Mouse (Mus musculus) stomach, embryonic 16.5 days (tissue): Measurements from ENCODE around the gene Mdp1. TPM values are rescaled to one million over a fixed set of nuclear protein-coding genes. Genes with fewer than 3 reads are reported as not detected.

Experiments
- ATAC-seq: fragments of 200-750 bp; cut with Nextera tagmentation; 2 replicates; pipeline ENCODE4 v1.8.0; 2017; ENCODE audit warnings: moderate number of reproducible peaks, moderate TSS enrichment; ENCODE audit not compliant: insufficient read depth, low FRiP score
- H3K27ac ChIP-seq: fragments of 300-500 bp; sonication (generic); 2 replicates; pipeline ENCODE4 v1.5.1; 2014; ENCODE audit warnings: low read length
- H3K27me3 ChIP-seq: fragments of 300-500 bp; sonication (generic); 2 replicates; pipeline ENCODE4 v1.6.1; 2014; ENCODE audit warnings: low read length, control low read depth, mixed read lengths; ENCODE audit not compliant: control insufficient read depth, insufficient read depth
- H3K36me3 ChIP-seq: fragments of 300-500 bp; sonication (generic); 2 replicates; pipeline ENCODE4 v1.6.1; 2014; ENCODE audit warnings: low read length; ENCODE audit not compliant: control insufficient read depth, insufficient read depth
- H3K4me1 ChIP-seq: fragments of 300-500 bp; sonication (generic); 2 replicates; pipeline ENCODE4 v1.6.1; 2014; ENCODE audit warnings: low read length, control low read depth, mixed read lengths; ENCODE audit not compliant: control insufficient read depth, insufficient read depth
- H3K4me2 ChIP-seq: fragments of 300-500 bp; sonication (generic); 2 replicates; pipeline ENCODE4 v1.6.1; 2014; ENCODE audit warnings: low read depth, low read length, mixed read lengths
- H3K4me3 ChIP-seq: fragments of 300-500 bp; sonication (generic); replicated peaks from 2 replicates; pipeline ENCODE4 v1.5.1; 2014; ENCODE audit warnings: mild to moderate bottlenecking, low read length
- H3K9ac ChIP-seq: fragments of 300-500 bp; sonication (generic); 2 replicates; pipeline ENCODE4 v1.6.1; 2014; ENCODE audit warnings: low read length
- H3K9me3 ChIP-seq: fragments of 300-500 bp; sonication (generic); replicated peaks from 2 replicates; pipeline ENCODE4 v1.6.1; 2016; ENCODE audit warnings: low read length, control low read depth; ENCODE audit not compliant: control insufficient read depth
- WGBS: fragments of 180-500 bp; shearing (Covaris S2); extraction: QIAGEN DNeasy Blood & Tissue Kit; methylation state at CpG from one replicate; pipeline ENCODE4 v1.1.7; 2014; 5-methylcytosine and 5-hydroxymethylcytosine counted together
- polyA plus RNA-seq: library from polyadenylated mRNA; unstranded; fragments of >200 nt; fragmentation: Nextera tagmentation; extraction: Ambion mirVana; gene quantifications from 2 replicates; pipeline ENCODE4 v1.2.1, GENCODE M21; 2015

Mdp1 gene
- polyA plus RNA-seq: 54.4 and 55.8 TPM in 2 replicates

GRCm38 (mm10) chr14:55659960-55660573 lies at the start of gene Mdp1:
Mdp1 (minus strand) TSS chr14:55660508.
- 0% methylated on average over 39 of the region's 39 CpGs for WGBS
- Histone ChIP-seq H3K4me2 (peak within 1 kb of the TSS; percentile 51), H3K4me1 (peaks cover 7% of the 10 kb centered on the region; the same call in 1 of the 2 replicates), H3K9ac (peak within 1 kb of the TSS; percentile 87), H3K9me3 (no peaks in the 10 kb centered on the region), H3K36me3 (peaks cover 5% of the 10 kb centered on the region), H3K27me3 (no peaks in the 10 kb centered on the region), H3K27ac (peak within 1 kb of the TSS; percentile 50), H3K4me3 (peak within 1 kb of the TSS; percentile 72)
- peak; percentile 94 for ATAC-seq

- Histone ChIP-seq H3K4me1 (peaks cover 10% of the 10 kb centered on the region), H3K27me3 (no peaks in the 10 kb centered on the region), H3K4me3 (no peak overlapping the region), H3K9ac (no peak overlapping the region), H3K9me3 (no peaks in the 10 kb centered on the region), H3K36me3 (no peaks in the 10 kb centered on the region), H3K27ac (no peak overlapping the region), H3K4me2 (0 out of 2 replicates have a peak overlapping the region, but pooled peaks have one; percentile 20)
- 64% methylated on average over 4 of the region's 4 CpGs for WGBS
- ATAC-seq: no peak
Measured at GRCm38 (mm10) chr14:55709509-55709908, 49.2 kb upstream of the Mdp1 start.

- no peak for ATAC-seq
- no peak overlapping the region for H3K9ac ChIP-seq
- H3K4me1 ChIP-seq: no peaks in the 10 kb centered on the region
- no peak overlapping the region for H3K4me2 ChIP-seq
- H3K4me3 ChIP-seq: no peak overlapping the region
- no peak overlapping the region for H3K27ac ChIP-seq
- H3K27me3 ChIP-seq: no peaks in the 10 kb centered on the region
- H3K9me3 ChIP-seq: no peaks in the 10 kb centered on the region
- no peaks in the 10 kb centered on the region for H3K36me3 ChIP-seq
- 59% methylated on average over 5 of the region's 5 CpGs for WGBS
Measured at GRCm38 (mm10) chr14:55707397-55707796, 47.1 kb upstream of the Mdp1 start.

GRCm38 (mm10) chr14:55706051-55706600 lies 45.8 kb upstream of the Mdp1 start:
- Histone ChIP-seq H3K4me2 (no peak overlapping the region), H3K4me3 (no peak overlapping the region), H3K9me3 (no peaks in the 10 kb centered on the region), H3K9ac (no peak overlapping the region), H3K36me3 (no peaks in the 10 kb centered on the region), H3K27ac (no peak overlapping the region), H3K27me3 (no peaks in the 10 kb centered on the region), H3K4me1 (no peaks in the 10 kb centered on the region)
- ATAC-seq: no peak
- 80% methylated on average over 8 of the region's 8 CpGs for WGBS

GRCm38 (mm10) chr14:55702761-55703160 lies 42.5 kb upstream of the Mdp1 start:
- Histone ChIP-seq H3K9ac (no peak overlapping the region), H3K4me3 (no peak overlapping the region), H3K36me3 (no peaks in the 10 kb centered on the region), H3K4me1 (no peaks in the 10 kb centered on the region), H3K9me3 (no peaks in the 10 kb centered on the region), H3K4me2 (no peak overlapping the region), H3K27ac (no peak overlapping the region), H3K27me3 (no peaks in the 10 kb centered on the region)
- 46% methylated on average over 6 of the region's 6 CpGs for WGBS
- ATAC-seq: no peak

- Histone ChIP-seq H3K9ac (peak overlapping the region; percentile 14; the same call in 1 of the 2 replicates), H3K27ac (no peak overlapping the region), H3K36me3 (no peaks in the 10 kb centered on the region), H3K4me1 (no peaks in the 10 kb centered on the region), H3K4me2 (no peak overlapping the region), H3K9me3 (no peaks in the 10 kb centered on the region), H3K4me3 (no peak overlapping the region), H3K27me3 (no peaks in the 10 kb centered on the region)
- ATAC-seq: peak; percentile 31; the same call in 1 of the 2 replicates
- 57% methylated on average over 9 of the region's 9 CpGs for WGBS
Measured at GRCm38 (mm10) chr14:55701131-55701530, 40.8 kb upstream of the Mdp1 start.

- no peaks in the 10 kb centered on the region for H3K36me3 ChIP-seq
- no peaks in the 10 kb centered on the region for H3K27me3 ChIP-seq
- no peak for ATAC-seq
- no peak overlapping the region for H3K4me2 ChIP-seq
- no peaks in the 10 kb centered on the region for H3K4me1 ChIP-seq
- H3K9ac ChIP-seq: no peak overlapping the region
- no peak overlapping the region for H3K4me3 ChIP-seq
- WGBS: 79% methylated on average over 4 of the region's 4 CpGs
- no peak overlapping the region for H3K27ac ChIP-seq
- no peaks in the 10 kb centered on the region for H3K9me3 ChIP-seq
Measured at GRCm38 (mm10) chr14:55697226-55697625, 36.9 kb upstream of the Mdp1 start.

- 61% methylated on average over 10 of the region's 10 CpGs for WGBS
Measured at GRCm38 (mm10) chr14:55689433-55689832, 29.1 kb upstream of the Mdp1 start.

GRCm38 (mm10) chr14:55682118-55682493 lies 21.8 kb upstream of the Mdp1 start:
- ATAC-seq: no peak
- Histone ChIP-seq H3K27ac (peak overlapping the region; percentile 89; the same call in 1 of the 2 replicates), H3K27me3 (no peaks in the 10 kb centered on the region), H3K9ac (peak overlapping the region; percentile 83), H3K4me2 (peak overlapping the region; percentile 76), H3K9me3 (no peaks in the 10 kb centered on the region), H3K4me1 (peaks cover 8% of the 10 kb centered on the region), H3K36me3 (peaks cover 10% of the 10 kb centered on the region), H3K4me3 (peak overlapping the region; percentile 80)
- WGBS: 10% methylated on average over 3 of the region's 3 CpGs

More at GRCm38 (mm10) chr14:55689433-55689832, 29.1 kb upstream of the Mdp1 start:
- no peaks in the 10 kb centered on the region for H3K36me3 ChIP-seq
- H3K9ac ChIP-seq: no peak overlapping the region
- no peaks in the 10 kb centered on the region for H3K9me3 ChIP-seq
- no peak overlapping the region for H3K4me2 ChIP-seq
- H3K4me3 ChIP-seq: no peak overlapping the region
- ATAC-seq: no peak
- no peak overlapping the region for H3K27ac ChIP-seq
- H3K4me1 ChIP-seq: no peaks in the 10 kb centered on the region
- H3K27me3 ChIP-seq: no peaks in the 10 kb centered on the region
